In the genomic region with DNA sequence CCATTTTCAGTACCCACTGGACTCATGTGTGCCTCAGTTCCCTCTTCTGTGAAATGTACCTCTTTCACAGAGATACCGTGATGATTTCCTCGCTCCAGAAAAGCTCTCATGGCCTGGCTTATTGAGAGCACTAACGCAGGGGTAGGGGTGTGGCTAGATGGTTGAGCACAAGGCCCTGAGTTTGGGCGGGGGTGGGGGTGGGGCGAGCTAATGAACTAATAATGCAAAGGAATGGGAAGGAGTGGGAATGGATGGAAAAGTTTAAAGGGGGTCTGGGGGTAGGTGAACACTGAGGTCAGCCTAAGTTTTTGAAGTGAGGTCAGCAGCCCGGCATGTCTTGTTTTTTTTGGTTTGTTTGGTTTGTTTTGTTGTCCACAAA, we compare ENCODE assay signal across 7 mouse cellular contexts.
DNase-seq lines count a peak whose midpoint lies in the region; ATAC-seq and TF ChIP-seq lines count a peak whose summit lies in the region.

No protein-coding gene starts in this region.

- 4% methylated on average over 6 of the region's 6 CpGs for WGBS in forebrain, postnatal 0 days
- 14% methylated on average over 6 of the region's 6 CpGs for WGBS in liver, postnatal 0 days (ENCODE audit: insufficient replicate concordance)

- intact Hi-C loops in left cerebral cortex, postnatal 25 days (cut with DNase I) = loop anchor here (10.0 kb wide), 1 partner anchor 437 kb away; no protein-coding TSS in a partner anchor

- H3K4me3 ChIP-seq in E14TG2a.4 (replicated peaks; ENCODE audit: low read length) (peak overlapping the region; percentile 72), ES-Bruce4 (ENCODE audit: low read depth, low read length) (peak overlapping the region; percentile 62)
- H3K4me3 ChIP-seq in forebrain, postnatal 0 days (ENCODE audit: low read depth, low read length) = peak overlapping the region; percentile 47
- peak overlapping the region; percentile 44 for H3K4me3 ChIP-seq in liver, postnatal 0 days (ENCODE audit: low read depth, low read length)

- no peak for TF ChIP-seq EP300 in ES-Bruce4 (IDR thresholded peaks at IDR 0.05; ENCODE audit: insufficient read depth, low read depth, low read length)
- no peak for TF ChIP-seq EP300 in liver, postnatal 0 days (IDR thresholded peaks at IDR 0.05; ENCODE audit: low read depth)

- peak overlapping the region; percentile 87 for H3K4me2 ChIP-seq in forebrain, postnatal 0 days (ENCODE audit: low read depth)
- H3K4me2 ChIP-seq in liver, postnatal 0 days (ENCODE audit: low read depth, low read length) = peak overlapping the region; percentile 70

- H3K4me1 ChIP-seq in E14TG2a.4 (replicated peaks; ENCODE audit: low read depth, low read length) (peaks cover 20% of the 10 kb centered on the region), ES-Bruce4 (ENCODE audit: control insufficient read depth, insufficient read depth, low read length) (no peaks in the 10 kb centered on the region)
- H3K4me1 ChIP-seq in forebrain, postnatal 0 days (ENCODE audit: insufficient read depth) = no peaks in the 10 kb centered on the region
- H3K4me1 ChIP-seq in liver, postnatal 0 days (ENCODE audit: insufficient read depth) = peaks cover 3% of the 10 kb centered on the region; the same call in 1 of the 2 replicates

- H3K36me3 ChIP-seq in E14TG2a.4 (ENCODE audit: insufficient read depth, low read length) (no peaks in the 10 kb centered on the region), ES-Bruce4 (ENCODE audit: control insufficient read depth, insufficient read depth, low read length, poor library complexity, severe bottlenecking) (no peaks in the 10 kb centered on the region)
- H3K36me3 ChIP-seq in forebrain, postnatal 0 days (ENCODE audit: insufficient read depth) = no peaks in the 10 kb centered on the region
- no peaks in the 10 kb centered on the region for H3K36me3 ChIP-seq in liver, postnatal 0 days (replicated peaks; ENCODE audit: insufficient read depth, low read length)

- no peak overlapping the region for H3K27ac ChIP-seq in ES-Bruce4 (ENCODE audit: insufficient read depth, low read length)
- no peak overlapping the region for H3K27ac ChIP-seq in forebrain, postnatal 0 days (ENCODE audit: low read depth, low read length)
- no peak overlapping the region for H3K27ac ChIP-seq in liver, postnatal 0 days (ENCODE audit: low read depth)

- peak; percentile 47; the same call in 1 of the 2 replicates for ATAC-seq in forebrain, postnatal 0 days
- ATAC-seq in liver, postnatal 0 days = no peak

- no peak overlapping the region for H3K9ac ChIP-seq in ES-Bruce4 (ENCODE audit: low read depth, poor library complexity, severe bottlenecking)
- peak overlapping the region; percentile 53 for H3K9ac ChIP-seq in forebrain, postnatal 0 days
- peak overlapping the region; percentile 18; the same call in 1 of the 2 replicates for H3K9ac ChIP-seq in liver, postnatal 0 days (replicated peaks)

- H3K9me3 ChIP-seq in E14TG2a.4 (ENCODE audit: low read length) (no peaks in the 10 kb centered on the region), ES-Bruce4 (replicated peaks; ENCODE audit: control insufficient read depth, insufficient read depth, low read length, poor library complexity, severe bottlenecking) (no peaks in the 10 kb centered on the region)
- 0 out of 2 replicates have a peak, but pooled peaks cover 3% of the 10 kb centered on the region for H3K9me3 ChIP-seq in forebrain, postnatal 0 days (ENCODE audit: low read length)
- H3K9me3 ChIP-seq in liver, postnatal 0 days (ENCODE audit: low read length) = no peaks in the 10 kb centered on the region

- DNase-seq in forebrain, postnatal 0 days = no peak
- DNase-seq in liver, postnatal 0 days = no peak
- DNase-seq in left cerebral cortex, postnatal 25 days (ENCODE audit: low spot score in 2 of 2) = no peak
- DNase-seq in urinary bladder, postnatal 14 days (ENCODE audit: low spot score) = no peak
- DNase-seq in kidney, adult 8-10 months = no peak

- TF ChIP-seq POLR2A in ES-Bruce4 (IDR thresholded peaks at IDR 0.05; ENCODE audit: insufficient read depth, low read length) = no peak

- H3K27me3 ChIP-seq in E14TG2a.4 (ENCODE audit: insufficient read depth, low read length) = peaks cover 38% of the 10 kb centered on the region
- no peaks in the 10 kb centered on the region; the same call in 1 of the 2 replicates for H3K27me3 ChIP-seq in ES-Bruce4 (ENCODE audit: control insufficient read depth, insufficient read depth, low read length, poor library complexity, severe bottlenecking)
- no peaks in the 10 kb centered on the region for H3K27me3 ChIP-seq in forebrain, postnatal 0 days (ENCODE audit: insufficient read depth, low read length)
- peaks cover 6% of the 10 kb centered on the region; the same call in 1 of the 2 replicates for H3K27me3 ChIP-seq in liver, postnatal 0 days (ENCODE audit: insufficient read depth, low read length)

- no peak for TF ChIP-seq CTCF in E14TG2a.4 (conservative IDR thresholded peaks at IDR 0.05; ENCODE audit: low read length)
- TF ChIP-seq CTCF in ES-Bruce4 (IDR thresholded peaks at IDR 0.05; ENCODE audit: low read depth, low read length) = no peak
- TF ChIP-seq CTCF in forebrain, postnatal 0 days (IDR thresholded peaks at IDR 0.05; ENCODE audit: low read depth) = no peak
- no peak for TF ChIP-seq CTCF in liver, postnatal 0 days (IDR thresholded peaks at IDR 0.05; ENCODE audit: low read depth)
